Mouse (Mus musculus): ENCODE data around the gene Nsun2. TPM values are rescaled to one million over a fixed set of nuclear protein-coding genes. Genes with fewer than 3 reads are reported as not detected.
A peak's percentile ranks its signal among the peaks of the same experiment; 100 is the strongest.
"Not testable (repeated sequence)": the region's sequence is repeated elsewhere in the genome, so short reads cannot be mapped to it uniquely, and the experiment has no call there.

The Nsun2 gene
- polyA plus RNA-seq, 1 experiment from 2014 or later = 82.0 TPM

DNA sequence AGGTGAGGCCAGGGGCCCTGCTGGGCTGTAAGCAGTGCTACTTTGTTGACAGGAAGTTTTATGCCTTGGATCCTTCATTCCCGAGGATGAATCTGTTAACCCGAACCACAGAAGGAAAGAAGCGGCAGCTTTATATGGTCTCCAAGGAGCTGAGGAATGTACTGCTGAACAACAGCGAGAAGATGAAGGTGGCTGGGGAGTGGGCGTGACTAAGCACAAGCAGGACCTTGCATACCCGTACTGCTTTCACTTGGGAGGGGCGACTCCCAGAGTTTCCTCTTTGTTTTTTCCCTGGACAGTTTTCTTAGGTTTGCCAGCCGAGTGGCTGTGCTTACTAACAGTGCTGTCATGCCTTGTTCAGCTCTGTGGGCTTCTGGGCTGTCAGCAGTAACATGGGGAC lies 97.0 kb downstream of the Nsun2 start:
- ATAC-seq (replicated peaks; ENCODE audit: low FRiP score, low read depth) (no peak), DNase-seq (ENCODE audit: low spot score) (no peak)
- WGBS = 76% methylated on average over 8 of the region's 8 CpGs
- Histone ChIP-seq H3K36me3 (ENCODE audit: insufficient read depth, low read length) (peaks cover 86% of the 10 kb centered on the region), H3K27ac (no peak overlapping the region), H3K4me3 (replicated peaks; ENCODE audit: low read depth, low read length) (no peak overlapping the region), H3K9me3 (replicated peaks; ENCODE audit: low read length) (no peaks in the 10 kb centered on the region), H3K27me3 (ENCODE audit: insufficient read depth, low read length) (no peaks in the 10 kb centered on the region), H3K4me2 (ENCODE audit: low read length) (no peak overlapping the region), H3K4me1 (replicated peaks; ENCODE audit: insufficient read depth, low read length) (no peaks in the 10 kb centered on the region), H3K9ac (ENCODE audit: low read depth, low read length) (no peak overlapping the region)
- TF ChIP-seq CTCF (IDR thresholded peaks at IDR 0.05; ENCODE audit: low read depth) = no peak

DNA sequence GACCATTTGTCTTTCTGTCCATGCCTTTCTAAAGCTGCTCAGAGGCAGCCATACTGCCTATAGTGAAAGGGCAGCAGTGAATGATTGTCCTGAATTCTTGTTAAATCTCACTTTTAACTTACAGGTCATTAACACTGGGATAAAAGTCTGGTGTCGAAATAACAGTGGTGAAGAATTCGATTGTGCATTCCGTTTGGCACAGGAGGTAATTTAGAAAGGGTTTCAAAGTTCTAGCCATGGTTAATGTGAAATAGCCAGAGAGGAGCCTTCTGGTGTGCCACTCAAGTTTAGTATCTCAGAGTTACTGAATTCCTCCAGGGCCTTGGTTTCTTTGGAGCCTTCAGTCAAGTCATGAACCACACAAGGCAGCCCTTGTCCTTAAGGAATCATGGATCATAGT lies 97.6 kb downstream of the Nsun2 start:
- H3K27me3 ChIP-seq (ENCODE audit: insufficient read depth, low read length) = no peaks in the 10 kb centered on the region
- no peak overlapping the region for H3K4me3 ChIP-seq (replicated peaks; ENCODE audit: low read depth, low read length)
- no peaks in the 10 kb centered on the region for H3K9me3 ChIP-seq (replicated peaks; ENCODE audit: low read length)
- no peak for TF ChIP-seq CTCF (IDR thresholded peaks at IDR 0.05; ENCODE audit: low read depth)
- no peaks in the 10 kb centered on the region for H3K4me1 ChIP-seq (replicated peaks; ENCODE audit: insufficient read depth, low read length)
- H3K36me3 ChIP-seq (ENCODE audit: insufficient read depth, low read length) = peaks cover 85% of the 10 kb centered on the region
- H3K27ac ChIP-seq = no peak overlapping the region
- DNase-seq (ENCODE audit: low spot score) = no peak
- no peak overlapping the region for H3K9ac ChIP-seq (ENCODE audit: low read depth, low read length)
- no peak overlapping the region for H3K4me2 ChIP-seq (ENCODE audit: low read length)
- WGBS = 86% methylated on average over 3 of the region's 3 CpGs
- no peak for ATAC-seq (replicated peaks; ENCODE audit: low FRiP score, low read depth)

DNA sequence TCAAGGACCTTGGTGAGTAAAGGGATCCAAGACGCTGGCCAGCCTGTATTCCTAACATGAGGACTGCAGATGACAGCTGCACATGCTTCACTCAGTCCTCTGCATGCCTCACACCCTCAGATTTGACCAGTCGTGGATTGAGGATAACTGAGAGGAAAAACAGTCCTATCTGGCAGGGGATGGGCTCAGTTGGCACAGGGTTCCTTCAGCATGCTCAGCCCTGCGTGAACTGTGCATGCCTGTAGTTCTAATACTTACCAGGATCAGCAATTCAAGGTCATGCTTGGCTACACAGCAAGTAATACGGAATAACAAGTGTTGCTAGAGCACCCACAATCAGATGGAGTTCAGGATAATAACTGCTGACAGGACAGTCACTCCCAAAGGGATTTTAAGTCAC lies 98.1 kb downstream of the Nsun2 start:
- ATAC-seq (replicated peaks; ENCODE audit: low FRiP score, low read depth) = no peak
- H3K27me3 ChIP-seq (ENCODE audit: insufficient read depth, low read length) = no peaks in the 10 kb centered on the region
- H3K9ac ChIP-seq (ENCODE audit: low read depth, low read length) = no peak overlapping the region
- no peak for TF ChIP-seq CTCF (IDR thresholded peaks at IDR 0.05; ENCODE audit: low read depth)
- no peak overlapping the region for H3K27ac ChIP-seq
- H3K36me3 ChIP-seq (ENCODE audit: insufficient read depth, low read length) = peaks cover 79% of the 10 kb centered on the region
- 63% methylated on average over 4 of the region's 4 CpGs for WGBS
- H3K9me3 ChIP-seq (replicated peaks; ENCODE audit: low read length) = no peaks in the 10 kb centered on the region
- H3K4me1 ChIP-seq (replicated peaks; ENCODE audit: insufficient read depth, low read length) = no peaks in the 10 kb centered on the region
- DNase-seq (ENCODE audit: low spot score) = no peak
- H3K4me2 ChIP-seq (ENCODE audit: low read length) = no peak overlapping the region
- H3K4me3 ChIP-seq (replicated peaks; ENCODE audit: low read depth, low read length) = no peak overlapping the region

DNA sequence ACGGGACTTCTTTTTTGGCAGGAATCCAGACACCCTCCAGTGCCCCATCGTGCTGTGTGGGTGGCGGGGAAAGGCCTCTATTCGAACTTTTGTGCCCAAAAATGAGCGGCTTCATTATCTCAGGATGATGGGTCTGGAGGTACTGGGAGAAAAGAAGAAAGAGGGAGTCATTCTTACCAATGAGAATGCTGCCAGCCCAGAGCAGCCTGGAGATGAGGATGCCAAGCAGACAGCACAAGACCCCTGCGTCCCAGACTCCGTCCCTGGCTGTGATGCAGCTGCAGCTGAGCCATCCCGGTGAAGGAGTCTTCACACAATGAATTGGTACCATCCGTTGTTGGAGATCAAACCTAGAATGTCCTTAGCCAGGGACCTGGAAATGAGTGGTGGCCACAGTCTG lies 100.0 kb downstream of the Nsun2 start:
- ATAC-seq (replicated peaks; ENCODE audit: low FRiP score, low read depth) = no peak
- Histone ChIP-seq H3K4me2 (ENCODE audit: low read length) (no peak overlapping the region), H3K4me1 (replicated peaks; ENCODE audit: insufficient read depth, low read length) (no peaks in the 10 kb centered on the region), H3K4me3 (replicated peaks; ENCODE audit: low read depth, low read length) (no peak overlapping the region), H3K27ac (no peak overlapping the region), H3K36me3 (ENCODE audit: insufficient read depth, low read length) (peaks cover 71% of the 10 kb centered on the region), H3K9me3 (replicated peaks; ENCODE audit: low read length) (no peaks in the 10 kb centered on the region), H3K27me3 (ENCODE audit: insufficient read depth, low read length) (no peaks in the 10 kb centered on the region), H3K9ac (ENCODE audit: low read depth, low read length) (no peak overlapping the region)
- 92% methylated on average over 9 of the region's 9 CpGs for WGBS
- no peak for TF ChIP-seq CTCF (IDR thresholded peaks at IDR 0.05; ENCODE audit: low read depth)
- DNase-seq (ENCODE audit: low spot score) = no peak

DNA sequence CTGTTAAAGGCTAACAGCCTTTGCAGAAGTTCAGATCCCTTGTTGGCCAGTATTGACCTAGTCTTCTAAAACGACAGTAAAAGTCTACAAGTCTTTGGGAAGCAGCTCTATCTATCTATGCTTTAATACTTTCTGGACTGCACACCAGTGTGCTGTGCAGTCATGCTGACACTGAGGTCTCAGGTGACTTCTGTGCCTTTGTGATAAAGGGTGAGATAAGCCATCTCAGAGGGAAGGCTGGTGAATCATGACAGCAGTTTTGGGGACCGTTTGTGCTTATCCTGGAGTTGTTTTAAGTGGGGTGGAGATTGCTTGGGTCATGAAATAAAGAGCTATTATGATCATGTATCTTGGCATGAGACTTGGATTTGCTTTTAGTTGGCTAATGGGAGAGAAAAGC lies 100.4 kb downstream of the Nsun2 start:
- peaks cover 66% of the 10 kb centered on the region for H3K36me3 ChIP-seq (ENCODE audit: insufficient read depth, low read length)
- no peak for TF ChIP-seq CTCF (IDR thresholded peaks at IDR 0.05; ENCODE audit: low read depth)
- no peak for ATAC-seq (replicated peaks; ENCODE audit: low FRiP score, low read depth)

DNA sequence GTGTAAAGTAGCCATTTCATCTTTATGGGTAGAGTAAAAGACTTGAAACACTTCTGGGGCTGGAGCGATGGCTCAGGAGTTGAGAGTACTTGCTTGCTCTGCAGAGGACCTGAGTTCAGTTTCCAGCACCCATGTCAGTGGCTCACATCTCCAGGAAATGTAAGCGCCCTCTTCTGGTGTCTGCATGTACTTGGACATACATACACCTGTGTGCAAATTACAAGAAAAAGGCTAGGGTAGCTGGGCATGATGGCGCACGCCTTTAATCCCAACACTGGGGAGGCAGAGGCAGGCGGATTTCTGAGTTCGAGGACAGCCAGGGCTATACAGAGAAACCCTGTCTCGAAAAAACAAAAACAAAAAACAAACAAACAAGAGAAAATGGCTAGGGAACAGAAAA lies 102.3 kb downstream of the Nsun2 start:
- not testable (repeated sequence) for H3K4me2 ChIP-seq (ENCODE audit: low read length); H3K27ac ChIP-seq; DNase-seq (ENCODE audit: low spot score); H3K9ac ChIP-seq (ENCODE audit: low read depth, low read length); H3K9me3 ChIP-seq (replicated peaks; ENCODE audit: low read length); H3K27me3 ChIP-seq (ENCODE audit: insufficient read depth, low read length); H3K4me1 ChIP-seq (replicated peaks; ENCODE audit: insufficient read depth, low read length); ATAC-seq (replicated peaks; ENCODE audit: low FRiP score, low read depth); H3K4me3 ChIP-seq (replicated peaks; ENCODE audit: low read depth, low read length)
- H3K36me3 ChIP-seq (ENCODE audit: insufficient read depth, low read length) = peaks cover 54% of the 10 kb centered on the region
- WGBS = 95% methylated on average over 7 of the region's 7 CpGs

More for the DNA sequence above, 100.4 kb downstream of the Nsun2 start:
- Histone ChIP-seq H3K27ac (no peak overlapping the region), H3K4me2 (ENCODE audit: low read length) (no peak overlapping the region), H3K4me1 (replicated peaks; ENCODE audit: insufficient read depth, low read length) (no peaks in the 10 kb centered on the region), H3K9ac (ENCODE audit: low read depth, low read length) (no peak overlapping the region), H3K4me3 (replicated peaks; ENCODE audit: low read depth, low read length) (no peak overlapping the region), H3K9me3 (replicated peaks; ENCODE audit: low read length) (no peaks in the 10 kb centered on the region), H3K27me3 (ENCODE audit: insufficient read depth, low read length) (no peaks in the 10 kb centered on the region)
- no peak for DNase-seq (ENCODE audit: low spot score)
- WGBS = 95% methylated on average over 2 of the region's 2 CpGs

DNA sequence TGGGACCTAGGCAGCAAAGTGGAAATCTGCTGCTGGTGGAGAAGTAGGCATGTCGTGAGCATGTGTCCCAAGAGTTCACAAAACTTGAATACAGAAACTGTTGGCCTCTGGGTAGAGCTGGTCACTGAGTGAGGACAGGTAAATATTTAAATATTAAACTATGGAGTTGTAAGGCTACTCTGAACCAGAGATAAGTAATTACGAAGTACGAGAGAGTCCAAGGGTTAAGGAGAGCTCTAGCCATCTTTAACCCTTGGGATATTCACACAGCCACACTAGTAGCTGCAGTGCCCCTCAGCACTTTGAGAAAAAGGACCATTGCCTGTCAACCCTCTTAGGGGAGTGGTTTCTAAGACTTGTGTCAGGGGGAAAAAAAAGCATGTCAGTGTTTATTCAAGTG lies 102.8 kb downstream of the Nsun2 start:
- Histone ChIP-seq H3K27me3 (ENCODE audit: insufficient read depth, low read length) (no peaks in the 10 kb centered on the region), H3K36me3 (ENCODE audit: insufficient read depth, low read length) (peaks cover 49% of the 10 kb centered on the region), H3K9ac (ENCODE audit: low read depth, low read length) (no peak overlapping the region), H3K4me2 (ENCODE audit: low read length) (no peak overlapping the region), H3K4me3 (replicated peaks; ENCODE audit: low read depth, low read length) (no peak overlapping the region), H3K9me3 (replicated peaks; ENCODE audit: low read length) (no peaks in the 10 kb centered on the region), H3K4me1 (replicated peaks; ENCODE audit: insufficient read depth, low read length) (no peaks in the 10 kb centered on the region), H3K27ac (no peak overlapping the region)
- ATAC-seq (replicated peaks; ENCODE audit: low FRiP score, low read depth) (peak; percentile 36; the same call in 1 of the 2 replicates), DNase-seq (ENCODE audit: low spot score) (no peak)
- WGBS = 89% methylated on average over 3 of the region's 3 CpGs
- TF ChIP-seq CTCF (IDR thresholded peaks at IDR 0.05; ENCODE audit: low read depth) = no peak
